Mouse (Mus musculus) lung, adult 2 months (tissue): ENCODE measurements around the gene Gpr88. TPM values are rescaled to one million over a fixed set of nuclear protein-coding genes. Genes with fewer than 3 reads are reported as not detected.
"Not testable (repeated sequence)": the region's sequence is repeated elsewhere in the genome, so short reads cannot be mapped to it uniquely, and the experiment has no call there.

Source experiments
- DNase-seq: peaks from one replicate; pipeline ENCODE4 v3.0.0; 2022
- H3K4me1 ChIP-seq: fragments of 200-500 bp; 2 replicates; pipeline ENCODE4 v1.6.1; 2011; ENCODE audit warnings: low read length; ENCODE audit not compliant: control insufficient read depth, insufficient read depth
- H3K4me3 ChIP-seq: fragments of 200-500 bp; replicated peaks from 2 replicates; pipeline ENCODE3; 2011; ENCODE audit warnings: low read depth, mild to moderate bottlenecking, control low read depth, low read length; ENCODE audit errors: extremely low read depth
- CTCF ChIP-seq: fragments of 200-500 bp; IDR thresholded peaks from 2 replicates; pipeline ENCODE4 v1.5.1; 2011; ENCODE audit warnings: mild to moderate bottlenecking, low read length, control low read depth; ENCODE audit not compliant: insufficient read depth
- POLR2A ChIP-seq: fragments of 200-500 bp; IDR thresholded peaks from 2 replicates; pipeline ENCODE4 v1.6.1; 2011; ENCODE audit warnings: low read depth, mild to moderate bottlenecking, control low read depth, low read length, borderline replicate concordance; ENCODE audit errors: extremely low read depth
- WGBS: fragments of 180-500 bp; shearing (Covaris S2); methylation state at CpG from one replicate; pipeline ENCODE4 v1.1.7; 2018; 5-methylcytosine and 5-hydroxymethylcytosine counted together
- polyA plus RNA-seq: library from polyadenylated mRNA; depleted of rRNA; stranded (reverse); fragments of >200 nt; gene quantifications from 2 replicates; pipeline ENCODE4 v1.2.3, GENCODE M21; 2012

Gene Gpr88
- polyA plus RNA-seq, 1 experiment = 1.9 TPM

GRCm38 (mm10) chr3:116227383-116227782 lies 25.9 kb downstream of the Gpr88 start:
- 71% methylated on average over 5 of the region's 5 CpGs for WGBS
- Histone ChIP-seq H3K4me3 (no peak overlapping the region), H3K4me1 (no peaks in the 10 kb centered on the region)
- no peak for DNase-seq
- TF ChIP-seq CTCF = no peak
- TF ChIP-seq POLR2A = no peak

- H3K4me3 ChIP-seq = no peak overlapping the region
- no peak for DNase-seq
- no peaks in the 10 kb centered on the region for H3K4me1 ChIP-seq
- TF ChIP-seq POLR2A = no peak
- no peak for TF ChIP-seq CTCF
- WGBS = 82% methylated on average over 6 of the region's 6 CpGs
These were observed 26.4 kb downstream of the Gpr88 start for GRCm38 (mm10) chr3:116226915-116227314.

- TF ChIP-seq CTCF = no peak
- DNase-seq = no peak
- 51% methylated on average over 17 of the region's 17 CpGs for WGBS
- Histone ChIP-seq H3K4me1 (no peaks in the 10 kb centered on the region), H3K4me3 (no peak overlapping the region)
These were observed 30.6 kb downstream of the Gpr88 start for GRCm38 (mm10) chr3:116222511-116223243.

GRCm38 (mm10) chr3:116221686-116222010 lies 31.7 kb downstream of the Gpr88 start:
- DNase-seq = no peak
- no peak for TF ChIP-seq CTCF
- no peak for TF ChIP-seq POLR2A
- Histone ChIP-seq H3K4me1 (no peaks in the 10 kb centered on the region), H3K4me3 (no peak overlapping the region)
- 37% methylated on average over 3 of the region's 3 CpGs for WGBS

- DNase-seq = no peak
- no peaks in the 10 kb centered on the region for H3K4me1 ChIP-seq
- WGBS = 52% methylated on average over 6 of the region's 6 CpGs
- TF ChIP-seq CTCF (no peak), POLR2A (no peak)
- H3K4me3 ChIP-seq = no peak overlapping the region
These were observed 32.2 kb downstream of the Gpr88 start for GRCm38 (mm10) chr3:116220980-116221685.

GRCm38 (mm10) chr3:116217398-116217797 lies 35.9 kb downstream of the Gpr88 start:
- not testable (repeated sequence) for H3K4me3 ChIP-seq, DNase-seq, H3K4me1 ChIP-seq
- WGBS = 78% methylated on average over 6 of the region's 6 CpGs

- TF ChIP-seq CTCF (no peak), POLR2A (no peak)
- Histone ChIP-seq H3K4me1 (no peaks in the 10 kb centered on the region), H3K4me3 (no peak overlapping the region)
- DNase-seq = no peak
- 42% methylated on average over 1 of the region's 1 CpGs for whole genome bisulfite sequencing
These were observed 37.0 kb downstream of the Gpr88 start for GRCm38 (mm10) chr3:116216261-116216660.

- Histone ChIP-seq H3K4me3 (no peak overlapping the region), H3K4me1 (no peaks in the 10 kb centered on the region; the same call in 1 of the 2 replicates)
- WGBS = 57% methylated on average over 5 of the region's 5 CpGs
- TF ChIP-seq POLR2A = no peak
- TF ChIP-seq CTCF = no peak
- no peak for DNase-seq
These were observed 41.7 kb downstream of the Gpr88 start for GRCm38 (mm10) chr3:116211639-116212038.

- Histone ChIP-seq H3K4me3 (no peak overlapping the region), H3K4me1 (no peaks in the 10 kb centered on the region; the same call in 1 of the 2 replicates)
- TF ChIP-seq POLR2A (no peak), CTCF (no peak)
- DNase-seq = no peak
- 59% methylated on average over 8 of the region's 8 CpGs for WGBS
These were observed 42.6 kb downstream of the Gpr88 start for GRCm38 (mm10) chr3:116210720-116211121.

- no peak for DNase-seq
- H3K4me3 ChIP-seq = no peak overlapping the region
- WGBS = 39% methylated on average over 8 of the region's 8 CpGs
These were observed 44.1 kb downstream of the Gpr88 start for GRCm38 (mm10) chr3:116209214-116209613.

More at GRCm38 (mm10) chr3:116209214-116209613, 44.1 kb downstream of the Gpr88 start:
- peaks cover 5% of the 10 kb centered on the region for H3K4me1 ChIP-seq
- TF ChIP-seq CTCF (peak; percentile 62), POLR2A (no peak)
